Mouse (Mus musculus) retina, postnatal 7 days (tissue): ENCODE results near the gene D630045J12Rik.

Experiments
- DNase-seq: peaks from one replicate; pipeline ENCODE4 v3.0.0-alpha.2; 2012; ENCODE audit warnings: low read depth, low spot score

D630045J12Rik gene

DNA sequence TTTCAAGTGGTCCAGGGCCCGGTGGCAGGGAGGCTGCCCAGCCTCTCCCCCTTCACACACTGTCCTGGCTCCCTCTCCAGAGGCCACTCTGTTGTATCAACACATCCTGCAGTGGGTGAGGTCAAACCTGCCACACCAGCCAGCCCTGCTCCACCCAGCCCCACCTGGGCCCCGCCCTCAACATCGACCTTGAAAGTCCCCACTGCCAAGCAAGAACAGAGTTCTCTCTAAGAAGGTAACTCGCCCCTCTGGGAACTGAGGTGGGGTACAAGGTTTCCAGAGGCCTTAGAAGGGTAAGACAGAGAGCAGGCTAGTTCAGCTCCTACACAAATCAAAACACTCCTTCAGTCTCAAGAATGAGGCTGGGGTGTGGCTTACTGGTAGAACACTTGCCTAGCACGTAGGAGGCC lies 156.8 kb downstream of the D630045J12Rik start:
- DNase-seq = no peak

GRCm38 (mm10) chr6:38094701-38095100 lies 159.1 kb downstream of the D630045J12Rik start:
- no peak for DNase-seq

DNA sequence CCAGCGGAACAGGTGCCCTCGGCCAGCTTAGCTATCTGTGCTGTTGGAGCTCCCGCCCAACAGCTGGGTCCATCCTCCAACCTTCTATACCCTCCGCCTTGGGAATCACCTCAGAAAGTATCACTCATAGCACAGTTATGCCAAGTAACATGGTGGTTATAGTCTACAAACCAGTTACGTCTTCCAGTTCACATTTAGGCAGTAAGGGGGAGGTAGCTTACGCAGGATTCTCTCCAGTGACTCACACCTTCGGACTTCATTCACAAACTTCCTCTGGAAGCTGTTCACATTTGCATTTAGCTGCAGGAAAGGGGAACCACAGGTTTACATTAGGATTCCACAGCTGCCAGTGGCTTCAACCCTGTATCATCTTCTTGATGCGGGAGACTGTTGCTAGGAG lies 161.3 kb downstream of the D630045J12Rik start:
- no peak for DNase-seq

DNA sequence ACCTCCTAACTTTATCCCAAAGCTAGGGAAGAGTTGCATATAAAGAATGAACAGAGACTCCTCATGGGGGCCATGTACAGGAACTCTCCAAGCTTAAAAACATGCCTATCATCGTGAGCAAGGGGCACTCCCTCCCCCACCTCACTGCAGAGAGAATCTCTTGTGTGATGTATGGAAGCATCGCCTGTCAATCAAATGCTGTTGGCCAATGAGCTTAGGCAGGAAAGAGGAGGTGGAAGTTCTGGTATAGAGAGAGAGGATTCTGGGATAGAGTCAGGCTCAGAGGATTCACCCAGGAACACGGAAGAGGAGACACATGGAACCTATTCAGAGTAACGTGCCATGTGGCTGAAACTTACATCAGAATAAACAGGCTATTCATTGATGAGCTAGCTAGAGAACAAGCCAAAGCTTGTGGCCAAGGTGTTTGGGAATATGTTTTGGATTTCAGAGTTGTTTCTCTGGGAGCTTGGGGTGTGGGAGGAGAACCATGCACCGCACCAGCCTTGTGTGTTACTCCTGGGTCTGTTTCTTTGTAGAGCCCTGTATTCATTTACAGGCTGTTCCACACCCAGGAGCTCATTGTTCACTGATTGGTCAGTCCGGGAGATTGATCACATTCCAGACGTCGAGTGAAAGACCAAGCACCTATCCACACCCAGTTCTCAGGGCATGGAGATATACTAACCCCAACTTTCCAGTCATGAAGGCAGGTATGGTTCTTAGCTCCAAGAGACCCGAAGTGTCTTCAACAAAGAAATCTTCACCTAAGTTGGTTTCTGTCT lies 166.4 kb downstream of the D630045J12Rik start:
- DNase-seq = no peak

GRCm38 (mm10) chr6:38083204-38083603 lies 170.6 kb downstream of the D630045J12Rik start:
- no peak for DNase-seq

- DNase-seq = no peak
These were observed 172.0 kb downstream of the D630045J12Rik start for GRCm38 (mm10) chr6:38081727-38082341.

- DNase-seq = no peak
These were observed 173.4 kb downstream of the D630045J12Rik start for GRCm38 (mm10) chr6:38080364-38080763.

DNA sequence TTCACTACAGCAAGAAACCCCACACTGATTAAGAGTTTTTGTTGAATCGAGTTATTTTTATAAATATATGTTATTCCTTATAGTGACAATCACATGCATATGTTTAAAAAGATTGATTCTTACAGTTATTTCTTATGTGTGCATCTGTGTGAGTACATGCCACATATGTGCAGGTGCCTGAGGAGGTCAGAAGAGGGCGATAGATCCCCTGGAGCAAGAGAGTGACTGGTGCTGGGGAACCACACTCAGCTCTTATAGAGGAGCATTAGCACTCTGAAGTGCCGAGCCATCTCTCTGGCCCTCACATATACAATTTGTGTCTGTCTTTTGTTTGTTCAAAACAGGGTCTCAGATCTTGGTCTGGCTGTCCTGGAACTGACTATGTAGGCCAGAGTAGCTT lies 180.2 kb downstream of the D630045J12Rik start:
- no peak for DNase-seq
